Mouse (Mus musculus) liver, adult 2 months (tissue): Measurements from ENCODE around the gene Gnpat.

Source experiments
- CTCF ChIP-seq: fragments of 200-500 bp; IDR thresholded peaks from 2 replicates; pipeline ENCODE4 v1.5.1; 2011; ENCODE audit warnings: low read depth, low read length, control low read depth
- POLR2A ChIP-seq: fragments of 200-500 bp; IDR thresholded peaks from 2 replicates; pipeline ENCODE4 v1.6.1; 2011; ENCODE audit warnings: low read length, control low read depth; ENCODE audit not compliant: insufficient read depth; ENCODE audit errors: extremely low read depth

DNA sequence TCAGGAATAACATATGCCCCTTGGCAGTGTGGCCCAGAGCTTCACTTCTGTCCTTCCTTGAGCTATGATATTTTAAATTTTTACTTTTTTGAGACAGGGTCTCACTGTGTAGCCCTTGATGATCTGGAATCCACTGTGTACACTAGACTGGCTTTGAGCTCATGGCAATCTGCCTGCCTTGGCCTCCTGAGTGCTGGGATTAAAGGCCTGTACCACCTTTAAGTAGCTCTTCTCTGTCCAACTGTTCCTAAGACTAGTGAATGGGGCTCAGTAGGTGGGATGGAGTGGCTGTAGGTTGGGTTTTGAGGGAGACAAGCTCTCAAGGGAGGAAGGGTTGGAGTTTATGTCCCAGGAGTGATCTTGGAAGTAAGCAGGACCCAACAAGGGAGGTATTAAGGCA is 27.0 kb upstream of the Gnpat start:
- TF ChIP-seq POLR2A (no peak), CTCF (no peak)
